In genomic region chr5:104007801-104008200, GRCm38 (mm10) we compare ENCODE assay signal across 30 mouse cellular contexts. TPM values are rescaled to one million over a fixed set of nuclear protein-coding genes. Genes with fewer than 3 reads are reported as not detected.
DNase-seq lines count a peak whose midpoint lies in the region; ATAC-seq and TF ChIP-seq lines count a peak whose summit lies in the region.
"Had no signal": no experiment of that assay in that cellular context is flagged by ENCODE, and none has a peak within 500 bp of the region (broad histone marks: within the 10 kb centered on the region; RNA-seq: fewer than 3 reads in every experiment).

No protein-coding gene starts in this region.

- no peak overlapping the region for H3K4me3 ChIP-seq in midbrain, embryonic 13.5 days (replicated peaks)
- no peak overlapping the region for H3K4me3 ChIP-seq in forebrain, postnatal 0 days (ENCODE audit: low read depth, low read length)
- H3K4me3 ChIP-seq: forebrain, embryonic 10.5 days; heart, adult 2 months had no signal

- WGBS in midbrain, embryonic 13.5 days, result 75% methylated on average over 5 of the region's 5 CpGs
- WGBS in forebrain, postnatal 0 days, result 82% methylated on average over 5 of the region's 5 CpGs

- H3K36me3 ChIP-seq in midbrain, embryonic 13.5 days, result no peaks in the 10 kb centered on the region
- H3K36me3 ChIP-seq in forebrain, postnatal 0 days (ENCODE audit: insufficient read depth), result no peaks in the 10 kb centered on the region
- H3K36me3 ChIP-seq: forebrain, embryonic 10.5 days had no signal

- no peaks in the 10 kb centered on the region for H3K9me3 ChIP-seq in midbrain, embryonic 13.5 days
- no peaks in the 10 kb centered on the region for H3K9me3 ChIP-seq in forebrain, postnatal 0 days (ENCODE audit: low read length)
- H3K9me3 ChIP-seq: forebrain, embryonic 10.5 days had no signal

- no peak overlapping the region for H3K27ac ChIP-seq in midbrain, embryonic 13.5 days
- no peak overlapping the region for H3K27ac ChIP-seq in forebrain, postnatal 0 days (ENCODE audit: low read depth, low read length)
- H3K27ac ChIP-seq: forebrain, embryonic 10.5 days; heart, adult 2 months; hindbrain, embryonic 14.5 days; hindbrain, postnatal 0 days had no signal

- H3K4me1 ChIP-seq in midbrain, embryonic 13.5 days (replicated peaks), result peaks cover 5% of the 10 kb centered on the region
- H3K4me1 ChIP-seq in forebrain, postnatal 0 days (ENCODE audit: insufficient read depth), result no peaks in the 10 kb centered on the region

- ATAC-seq in midbrain, embryonic 13.5 days, result no peak
- no peak for ATAC-seq in forebrain, postnatal 0 days
- ATAC-seq: activated CD4-positive, CD25-positive, alpha-beta regulatory T cell, adult 4 months; forebrain, embryonic 14.5 days; hindbrain, postnatal 0 days; inflammation-experienced regulatory T-cells, adult 6 months had no signal

- peak; percentile 65 for DNase-seq in heart, adult 11 months
- no peak for DNase-seq in heart, postnatal 4 days
- DNase-seq in thymus, adult 18-20 months, result peak; percentile 60 to 74
- peak; percentile 69 to 71 for DNase-seq in thymus, postnatal 10 days (ENCODE audit: low spot score in 2 of 2)
- DNase-seq in thymus, postnatal 36 days, result peak; percentile 64 to 82
- DNase-seq in cerebellum, adult 9-10 months, result no peak
- DNase-seq in forebrain, postnatal 0 days, result no peak
- DNase-seq: adrenal gland, adult 8-10 months; adrenal gland, postnatal 25 days; cerebellum, adult 11-12 months; cerebellum, adult 8-10 months; cerebellum, postnatal 14 days; gastrocnemius, postnatal 25 days; heart, adult 2 months; heart, postnatal 10 days; heart, postnatal 36 days had no signal

- no peak overlapping the region for H3K9ac ChIP-seq in midbrain, embryonic 13.5 days (replicated peaks)
- H3K9ac ChIP-seq in forebrain, postnatal 0 days, result no peak overlapping the region
- H3K9ac ChIP-seq: hindbrain, embryonic 14.5 days had no signal

- no peak for TF ChIP-seq CTCF in forebrain, postnatal 0 days (IDR thresholded peaks at IDR 0.05; ENCODE audit: low read depth)

- 0 out of 2 replicates have a peak, but pooled peaks cover 3% of the 10 kb centered on the region for H3K27me3 ChIP-seq in midbrain, embryonic 13.5 days
- no peaks in the 10 kb centered on the region for H3K27me3 ChIP-seq in forebrain, postnatal 0 days (ENCODE audit: insufficient read depth, low read length)

- H3K4me2 ChIP-seq in midbrain, embryonic 13.5 days (replicated peaks), result no peak overlapping the region
- no peak overlapping the region for H3K4me2 ChIP-seq in forebrain, postnatal 0 days (ENCODE audit: low read depth)
- H3K4me2 ChIP-seq: heart, embryonic 11.5 days; hindbrain, embryonic 14.5 days had no signal

RNA-seq across cellular contexts. Expression of gene Hsd17b11, which starts 13.9 kb away (rescaled TPM):
- 10 to 100 TPM; 24.0 to 26.4 TPM for total RNA-seq in heart, postnatal 4 days (2021)
- polyA plus RNA-seq in midbrain, embryonic 13.5 days (2015; fragmentation: Nextera tagmentation; extraction: Ambion mirVana), result 1.2 and 1.8 TPM in 2 replicates
- 10.9 and 15.8 TPM in 2 replicates for total RNA-seq in forebrain, postnatal 0 days (2014; rRNA removed)
- polyA plus RNA-seq in forebrain, postnatal 0 days (2015; fragmentation: Nextera tagmentation; extraction: Ambion mirVana), result 3.2 and 4.6 TPM in 2 replicates

RNA-seq across cellular contexts. Expression of gene Hsd17b13, which starts 30.6 kb away (rescaled TPM):
- total RNA-seq in heart, postnatal 4 days (2021), result under 1 TPM in 1 of 2 experiments, not detected in 1; 0.26 TPM
- polyA plus RNA-seq in midbrain, embryonic 13.5 days (2015; fragmentation: Nextera tagmentation; extraction: Ambion mirVana), result not detected in 2 replicates
- not detected in 2 replicates for total RNA-seq in forebrain, postnatal 0 days (2014; rRNA removed)
- polyA plus RNA-seq in forebrain, postnatal 0 days (2015; fragmentation: Nextera tagmentation; extraction: Ambion mirVana), result 0.16 and 0.21 TPM in 2 replicates
- total RNA-seq: adrenal gland, adult 8-10 months; adrenal gland, postnatal 25 days; gastrocnemius, adult 8-10 months; gastrocnemius, postnatal 25 days; heart, adult 2 months; heart, postnatal 10 days; heart, postnatal 36 days; hindbrain, postnatal 0 days; MEL had no signal
- polyA plus RNA-seq: activated CD4-positive, CD25-positive, alpha-beta regulatory T cell, adult 4 months; brain, embryonic 14.5 days; embryonic facial prominence, embryonic 11.5 days; forebrain, embryonic 10.5 days; forebrain, embryonic 14.5 days; heart, adult 2 months; heart, embryonic 14.5 days; hindbrain, embryonic 11.5 days; hindbrain, embryonic 14.5 days; hindbrain, postnatal 0 days; inflammation-experienced regulatory T-cells, adult 6 months had no signal

RNA-seq across cellular contexts. Expression of gene Nudt9, which starts 38.3 kb away (rescaled TPM):
- 10 to 100 TPM; 43.1 to 44.1 TPM for total RNA-seq in heart, postnatal 4 days (2021)
- 54.8 and 58.2 TPM in 2 replicates for polyA plus RNA-seq in midbrain, embryonic 13.5 days (2015; fragmentation: Nextera tagmentation; extraction: Ambion mirVana)
- 50.3 and 55.3 TPM in 2 replicates for total RNA-seq in forebrain, postnatal 0 days (2014; rRNA removed)
- polyA plus RNA-seq in forebrain, postnatal 0 days (2015; fragmentation: Nextera tagmentation; extraction: Ambion mirVana), result 72.4 and 73.8 TPM in 2 replicates

Comparison
In these comparisons a context has a peak if more than half of its experiments do, and no peak if none do; other contexts are left out.
1. DNase-seq: peak in heart, adult 11 months (single experiment), thymus, adult 18-20 months (2 of 2), thymus, postnatal 10 days (2 of 2) and thymus, postnatal 36 days (2 of 2); none in heart, postnatal 4 days (single experiment), cerebellum, adult 9-10 months (single experiment) and forebrain, postnatal 0 days (single experiment).